Comparison of ENCODE assay signal across 8 mouse cellular contexts in the genomic region with DNA sequence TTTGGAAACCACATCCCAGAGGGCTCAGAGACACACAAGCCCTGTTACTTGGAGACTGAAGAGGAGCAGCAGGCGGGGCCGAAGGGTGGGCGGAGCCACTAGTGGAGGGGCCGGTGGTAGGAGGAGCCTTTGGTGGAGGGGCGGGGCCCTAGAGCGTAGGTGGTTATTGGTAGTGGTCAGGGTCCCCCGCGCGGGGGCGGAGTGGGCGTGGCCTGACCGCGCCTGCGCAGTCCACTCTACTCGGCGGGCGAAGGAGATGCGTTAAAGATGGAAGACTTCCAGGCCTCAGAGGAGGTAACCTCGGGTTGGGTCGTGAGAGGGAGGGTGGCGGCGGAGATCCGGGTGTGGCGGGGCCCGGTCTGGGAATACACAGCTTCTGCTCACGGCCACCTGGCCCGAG. TPM values are rescaled to one million over a fixed set of nuclear protein-coding genes. Genes with fewer than 3 reads are reported as not detected.
A peak's percentile ranks its signal among the peaks of the same experiment; 100 is the strongest.
DNase-seq lines count a peak whose midpoint lies in the region; ATAC-seq lines count a peak whose summit lies in the region.
"Not testable (repeated sequence)": the region's sequence is repeated elsewhere in the genome, so short reads cannot be mapped to it uniquely, and the experiment has no call there.

A gene (plus strand): TSS at position 168 of the 400 bp plus-strand sequence.

- peak within 1 kb of the TSS; percentile 59 for H3K4me2 ChIP-seq in hindbrain, embryonic 13.5 days

- not testable (repeated sequence) for H3K27me3 ChIP-seq in hindbrain, embryonic 13.5 days

- ATAC-seq in hindbrain, embryonic 13.5 days (ENCODE audit: low FRiP score), result peak; percentile 96

- DNase-seq in NIH3T3 (ENCODE audit: low read depth), result peak; percentile 98
- peak; percentile 100 for DNase-seq in cerebellum, postnatal 10 days
- peak; percentile 100 for DNase-seq in frontal cortex, postnatal 14 days (ENCODE audit: low spot score in 2 of 2)
- peak; percentile 99 to 100 for DNase-seq in layer of hippocampus, postnatal 25 days (ENCODE audit: extremely low spot score in 1 of 2, low spot score in 1 of 2)
- peak; percentile 100 for DNase-seq in lung, postnatal 25 days (ENCODE audit: low spot score)
- DNase-seq in retina, embryonic 14.5 days (ENCODE audit: low spot score), result peak; percentile 100
- DNase-seq in thymus, postnatal 4 days, result peak; percentile 100

- H3K27ac ChIP-seq in hindbrain, embryonic 13.5 days, result peak within 1 kb of the TSS; percentile 88

- peaks cover 15% of the 10 kb centered on the region for H3K36me3 ChIP-seq in hindbrain, embryonic 13.5 days

- not testable (repeated sequence) for H3K9me3 ChIP-seq in hindbrain, embryonic 13.5 days

- WGBS in hindbrain, embryonic 13.5 days, result under 1% methylated on average over 27 of the region's 27 CpGs

- peaks cover 21% of the 10 kb centered on the region for H3K4me1 ChIP-seq in hindbrain, embryonic 13.5 days (replicated peaks)

- H3K9ac ChIP-seq in hindbrain, embryonic 13.5 days, result peak within 1 kb of the TSS; percentile 74

- peak within 1 kb of the TSS; percentile 48 for H3K4me3 ChIP-seq in hindbrain, embryonic 13.5 days

RNA-seq across cellular contexts. Expression of the gene that starts here (rescaled TPM):
- polyA plus RNA-seq in hindbrain, embryonic 13.5 days (2015; fragmentation: Nextera tagmentation; extraction: Ambion mirVana), result 1,230 and 1,256 TPM in 2 replicates
- total RNA-seq in layer of hippocampus, postnatal 25 days (2021), result 10 to 100 TPM; 51.8 to 54.1 TPM

Comparison
In these comparisons a context has a peak if more than half of its experiments do, and no peak if none do; other contexts are left out.
1. Peak in every context shown above with its lines: DNase-seq, ATAC-seq, H3K4me3 ChIP-seq and H3K27ac ChIP-seq.